Mouse (Mus musculus): ENCODE measurements around the gene Slc30a6. TPM values are rescaled to one million over a fixed set of nuclear protein-coding genes. Genes with fewer than 3 reads are reported as not detected.
"Not testable (repeated sequence)": the region's sequence is repeated elsewhere in the genome, so short reads cannot be mapped to it uniquely, and the experiment has no call there.

Gene Slc30a6
- polyA plus RNA-seq, 1 experiment from 2014 or later: 47.4 TPM

- no peaks in the 10 kb centered on the region for H3K27me3 ChIP-seq (ENCODE audit: control insufficient read depth, insufficient read depth, low read length)
- no peak overlapping the region for H3K4me2 ChIP-seq (replicated peaks; ENCODE audit: low read depth, low read length)
- no peaks in the 10 kb centered on the region for H3K4me1 ChIP-seq (ENCODE audit: control insufficient read depth, insufficient read depth, low read length)
- no peak overlapping the region for H3K27ac ChIP-seq (ENCODE audit: low read depth, low read length)
- WGBS: 92% methylated on average over 5 of the region's 5 CpGs
- H3K4me3 ChIP-seq (ENCODE audit: low read length): no peak overlapping the region
- H3K9me3 ChIP-seq (ENCODE audit: control insufficient read depth, low read length): no peaks in the 10 kb centered on the region
- ATAC-seq (ENCODE audit: low FRiP score, low TSS enrichment): no peak
- H3K9ac ChIP-seq (ENCODE audit: low read depth, low read length): no peak overlapping the region
- H3K36me3 ChIP-seq (ENCODE audit: control insufficient read depth, insufficient read depth, low read length): no peaks in the 10 kb centered on the region
Measured at GRCm38 (mm10) chr17:74456825-74457224, 61.4 kb downstream of the Slc30a6 start.

GRCm38 (mm10) chr17:74457972-74458677 is 62.7 kb downstream of the Slc30a6 start:
- ATAC-seq (ENCODE audit: low FRiP score, low TSS enrichment): no peak
- Histone ChIP-seq H3K4me2 (replicated peaks; ENCODE audit: low read depth, low read length) (no peak overlapping the region), H3K27me3 (ENCODE audit: control insufficient read depth, insufficient read depth, low read length) (no peaks in the 10 kb centered on the region), H3K4me3 (ENCODE audit: low read length) (no peak overlapping the region), H3K9me3 (ENCODE audit: control insufficient read depth, low read length) (no peaks in the 10 kb centered on the region), H3K9ac (ENCODE audit: low read depth, low read length) (no peak overlapping the region), H3K27ac (ENCODE audit: low read depth, low read length) (no peak overlapping the region), H3K4me1 (ENCODE audit: control insufficient read depth, insufficient read depth, low read length) (no peaks in the 10 kb centered on the region), H3K36me3 (ENCODE audit: control insufficient read depth, insufficient read depth, low read length) (no peaks in the 10 kb centered on the region)
- WGBS: 68% methylated on average over 10 of the region's 10 CpGs

- ATAC-seq (ENCODE audit: low FRiP score, low TSS enrichment): no peak
- Histone ChIP-seq H3K4me3 (ENCODE audit: low read length) (no peak within 1 kb of the TSS), H3K9ac (ENCODE audit: low read depth, low read length) (no peak within 1 kb of the TSS), H3K27ac (ENCODE audit: low read depth, low read length) (no peak within 1 kb of the TSS), H3K36me3 (ENCODE audit: control insufficient read depth, insufficient read depth, low read length) (no peaks in the 10 kb centered on the region), H3K4me2 (replicated peaks; ENCODE audit: low read depth, low read length) (no peak within 1 kb of the TSS), H3K4me1 (ENCODE audit: control insufficient read depth, insufficient read depth, low read length) (no peaks in the 10 kb centered on the region), H3K9me3 (ENCODE audit: control insufficient read depth, low read length) (no peaks in the 10 kb centered on the region), H3K27me3 (ENCODE audit: control insufficient read depth, insufficient read depth, low read length) (no peaks in the 10 kb centered on the region)
- WGBS: 63% methylated on average over 8 of the region's 8 CpGs
Measured at GRCm38 (mm10) chr17:74458711-74459408, 63.5 kb downstream of the Slc30a6 start, which contains the start of gene Nlrc4. Gene Nlrc4, minus strand, starts transcription at chr17:74459142.

GRCm38 (mm10) chr17:74463510-74463909 is 68.1 kb downstream of the Slc30a6 start:
- Histone ChIP-seq H3K9me3 (ENCODE audit: control insufficient read depth, low read length) (no peaks in the 10 kb centered on the region), H3K27ac (ENCODE audit: low read depth, low read length) (no peak overlapping the region), H3K4me1 (ENCODE audit: control insufficient read depth, insufficient read depth, low read length) (no peaks in the 10 kb centered on the region), H3K36me3 (ENCODE audit: control insufficient read depth, insufficient read depth, low read length) (no peaks in the 10 kb centered on the region), H3K4me2 (replicated peaks; ENCODE audit: low read depth, low read length) (no peak overlapping the region), H3K9ac (ENCODE audit: low read depth, low read length) (no peak overlapping the region), H3K27me3 (ENCODE audit: control insufficient read depth, insufficient read depth, low read length) (no peaks in the 10 kb centered on the region), H3K4me3 (ENCODE audit: low read length) (no peak overlapping the region)
- ATAC-seq (ENCODE audit: low FRiP score, low TSS enrichment): no peak

- 86% methylated on average over 2 of the region's 2 CpGs for WGBS
- H3K9ac ChIP-seq (ENCODE audit: low read depth, low read length); H3K27ac ChIP-seq (ENCODE audit: low read depth, low read length); H3K4me2 ChIP-seq (replicated peaks; ENCODE audit: low read depth, low read length); ATAC-seq (ENCODE audit: low FRiP score, low TSS enrichment); H3K4me1 ChIP-seq (ENCODE audit: control insufficient read depth, insufficient read depth, low read length); H3K4me3 ChIP-seq (ENCODE audit: low read length); H3K36me3 ChIP-seq (ENCODE audit: control insufficient read depth, insufficient read depth, low read length); H3K9me3 ChIP-seq (ENCODE audit: control insufficient read depth, low read length); H3K27me3 ChIP-seq (ENCODE audit: control insufficient read depth, insufficient read depth, low read length): not testable (repeated sequence)
Measured at GRCm38 (mm10) chr17:74467981-74468380, 72.6 kb downstream of the Slc30a6 start.

- H3K9ac ChIP-seq (ENCODE audit: low read depth, low read length); H3K27ac ChIP-seq (ENCODE audit: low read depth, low read length); H3K27me3 ChIP-seq (ENCODE audit: control insufficient read depth, insufficient read depth, low read length); H3K4me1 ChIP-seq (ENCODE audit: control insufficient read depth, insufficient read depth, low read length); ATAC-seq (ENCODE audit: low FRiP score, low TSS enrichment); H3K9me3 ChIP-seq (ENCODE audit: control insufficient read depth, low read length); H3K4me3 ChIP-seq (ENCODE audit: low read length); H3K36me3 ChIP-seq (ENCODE audit: control insufficient read depth, insufficient read depth, low read length); H3K4me2 ChIP-seq (replicated peaks; ENCODE audit: low read depth, low read length): not testable (repeated sequence)
- 82% methylated on average over 6 of the region's 6 CpGs for WGBS
Measured at GRCm38 (mm10) chr17:74470133-74470532, 74.7 kb downstream of the Slc30a6 start.

Other genes with a start within 250 kb of the Slc30a6 start
- 94.1 and 94.7 TPM in 2 replicates for gene Memo1, start 100.1 kb upstream of the Slc30a6 start, polyA plus RNA-seq (2014; fragmentation: Nextera tagmentation; extraction: Ambion mirVana)
- 264 and 339 TPM in 2 replicates for gene Dpy30, start 71.7 kb upstream of the Slc30a6 start, polyA plus RNA-seq (2014; fragmentation: Nextera tagmentation; extraction: Ambion mirVana)
- 17.9 and 22.8 TPM in 2 replicates for gene Spast, start 56.6 kb upstream of the Slc30a6 start, polyA plus RNA-seq (2014; fragmentation: Nextera tagmentation; extraction: Ambion mirVana)
- 0.41 and 0.43 TPM in 2 replicates for gene Nlrc4, start 63.5 kb downstream of the Slc30a6 start, polyA plus RNA-seq (2014; fragmentation: Nextera tagmentation; extraction: Ambion mirVana)
- gene Yipf4, start 93.9 kb downstream of the Slc30a6 start, polyA plus RNA-seq (2014; fragmentation: Nextera tagmentation; extraction: Ambion mirVana): 59.8 and 72.9 TPM in 2 replicates
- gene Birc6, start 132.7 kb downstream of the Slc30a6 start, polyA plus RNA-seq (2014; fragmentation: Nextera tagmentation; extraction: Ambion mirVana): 110 and 120 TPM in 2 replicates

All from kidney, embryonic 14.5 days (tissue).